Mouse (Mus musculus): ENCODE results near the gene 4930562C15Rik. TPM values are rescaled to one million over a fixed set of nuclear protein-coding genes. Genes with fewer than 3 reads are reported as not detected.
A peak's percentile ranks its signal among the peaks of the same experiment; 100 is the strongest.

4930562C15Rik gene
- polyA plus RNA-seq, 1 experiment from 2014 or later, result 0.83 TPM

DNA sequence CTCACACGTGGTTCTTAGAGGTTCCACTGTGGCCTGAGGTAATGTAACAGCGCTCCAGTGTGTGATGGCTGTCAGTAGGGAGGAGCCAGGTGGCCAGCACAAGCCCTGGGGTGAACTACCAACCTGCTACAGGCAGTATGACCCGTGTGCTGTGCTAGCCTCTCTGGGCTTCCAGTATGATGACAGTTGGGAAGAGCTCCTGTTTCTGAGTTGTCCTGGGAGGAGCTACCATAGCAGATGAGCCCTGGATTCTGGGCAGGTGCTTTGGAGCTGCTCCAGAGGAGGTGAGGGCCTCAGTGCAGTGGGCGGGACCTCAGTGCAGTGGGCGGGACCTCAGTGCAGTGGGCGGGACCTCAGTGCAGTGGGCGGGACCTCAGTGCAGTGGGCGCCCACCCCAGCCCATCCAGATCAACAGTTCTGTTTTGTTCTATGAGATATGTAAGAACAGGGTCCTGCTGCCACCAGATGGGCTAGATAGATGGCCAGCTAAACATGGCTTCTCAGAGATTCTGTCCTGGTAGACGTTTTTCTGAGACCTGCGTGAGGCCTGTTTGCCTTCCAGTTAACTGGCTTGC lies 76.9 kb downstream of the 4930562C15Rik start:
- H3K27ac ChIP-seq, result peak overlapping the region; percentile 91
- no peak overlapping the region for H3K4me3 ChIP-seq (replicated peaks)
- H3K36me3 ChIP-seq, result peaks cover 84% of the 10 kb centered on the region
- no peak overlapping the region for H3K4me2 ChIP-seq
- no peaks in the 10 kb centered on the region for H3K9me3 ChIP-seq (replicated peaks)
- no peak for ATAC-seq (replicated peaks; ENCODE audit: low FRiP score)
- peaks cover 15% of the 10 kb centered on the region for H3K4me1 ChIP-seq
- H3K27me3 ChIP-seq, result no peaks in the 10 kb centered on the region
- 77% methylated on average over 10 of the region's 10 CpGs for WGBS
- no peak overlapping the region for H3K9ac ChIP-seq

DNA sequence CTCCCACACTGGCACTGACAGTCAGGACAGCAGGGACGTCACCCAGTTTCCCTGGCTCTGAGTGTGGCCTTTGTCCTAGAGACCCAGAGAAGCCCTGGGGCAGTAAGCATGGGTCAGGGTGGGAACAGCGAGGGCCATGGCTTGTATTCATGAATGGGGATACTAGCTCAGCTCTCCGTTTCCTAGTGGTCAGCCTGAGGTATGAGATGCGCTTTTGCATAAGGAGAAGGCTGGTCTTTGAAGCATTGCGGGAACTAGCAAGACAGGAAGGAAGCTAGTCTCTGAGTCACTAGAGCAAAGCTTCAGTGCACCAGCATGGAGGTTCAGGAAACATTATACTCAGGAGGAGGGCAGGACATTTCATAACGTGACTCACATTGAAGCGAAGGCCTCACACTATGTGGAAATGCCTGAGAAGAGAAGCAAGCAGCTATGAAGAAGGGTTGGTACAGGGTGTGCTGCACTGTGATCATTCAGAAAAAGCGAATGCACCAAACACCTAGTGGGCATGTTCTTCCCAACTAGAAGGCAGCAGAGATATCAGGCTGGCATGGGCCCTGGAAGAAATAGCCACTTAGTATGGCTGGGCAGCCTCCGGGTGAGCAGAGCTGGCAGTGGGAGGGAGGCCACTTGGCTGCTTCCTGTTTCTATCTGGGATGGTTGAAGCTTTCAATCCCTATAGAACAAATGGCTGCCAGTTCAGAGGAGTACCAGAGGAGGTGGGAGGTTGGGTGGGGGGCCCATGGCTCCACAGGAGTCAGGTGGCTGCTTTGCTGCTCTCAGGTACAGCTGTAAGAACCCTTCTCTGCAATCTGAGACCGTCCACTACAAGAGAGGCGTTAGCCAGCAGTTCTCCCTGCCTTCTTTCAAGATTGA lies 77.9 kb downstream of the 4930562C15Rik start:
- no peaks in the 10 kb centered on the region for H3K9me3 ChIP-seq (replicated peaks)
- 55% methylated on average over 11 of the region's 11 CpGs for WGBS
- no peak overlapping the region for H3K4me3 ChIP-seq (replicated peaks)
- peaks cover 76% of the 10 kb centered on the region for H3K36me3 ChIP-seq
- peaks cover 15% of the 10 kb centered on the region for H3K4me1 ChIP-seq
- peak; percentile 38 for ATAC-seq (replicated peaks; ENCODE audit: low FRiP score)
- H3K27ac ChIP-seq, result peak overlapping the region; percentile 91
- H3K27me3 ChIP-seq, result no peaks in the 10 kb centered on the region
- H3K4me2 ChIP-seq, result peak overlapping the region; percentile 10; the same call in 1 of the 2 replicates
- no peak overlapping the region for H3K9ac ChIP-seq

DNA sequence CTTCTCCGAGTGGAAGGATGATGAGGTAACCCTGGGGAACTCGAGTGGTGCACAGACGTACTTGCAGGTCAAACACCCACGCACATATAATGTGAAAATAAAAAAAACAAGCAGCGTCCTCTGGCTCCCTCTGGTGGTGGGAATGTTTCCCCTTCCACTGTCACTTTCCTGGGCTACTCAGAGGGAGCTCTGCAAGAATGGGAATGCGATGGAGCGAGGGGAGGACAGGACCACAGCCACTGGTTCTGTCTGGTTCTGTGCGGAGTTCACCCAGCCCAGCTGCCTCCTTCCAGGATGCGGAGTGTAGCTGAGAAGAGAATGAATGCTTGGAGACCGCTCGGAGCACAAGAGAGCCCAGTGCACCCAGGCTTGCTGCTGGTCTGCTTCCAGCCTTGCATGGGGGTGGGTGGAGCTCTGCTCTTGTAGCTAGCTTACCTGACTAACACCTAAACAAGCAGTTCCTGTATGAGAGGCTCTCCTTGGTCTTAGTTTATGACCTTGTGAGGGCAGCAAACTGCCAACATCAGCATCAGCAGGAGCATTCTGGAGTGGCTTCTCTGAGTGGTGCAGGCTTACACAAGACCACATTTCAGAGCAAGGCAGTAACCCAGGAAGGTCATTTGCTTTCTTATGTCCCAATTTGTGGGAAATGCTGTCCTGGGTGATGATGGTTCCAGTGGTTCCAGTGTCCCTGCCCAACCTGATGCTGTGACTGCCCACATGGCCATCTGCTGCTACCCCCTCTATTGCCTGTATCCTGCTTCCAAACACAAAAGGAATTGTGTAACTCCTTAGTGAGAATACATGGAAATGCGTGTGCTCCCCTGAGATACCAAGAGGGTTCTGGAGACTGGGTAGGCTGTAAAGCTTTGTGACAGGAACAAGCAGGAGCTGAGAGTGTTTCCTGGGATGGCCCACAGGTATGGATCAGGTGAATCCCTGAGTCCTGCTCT lies 78.8 kb downstream of the 4930562C15Rik start:
- Histone ChIP-seq H3K4me1 (peaks cover 15% of the 10 kb centered on the region), H3K27me3 (no peaks in the 10 kb centered on the region), H3K9me3 (replicated peaks) (no peaks in the 10 kb centered on the region), H3K9ac (no peak overlapping the region), H3K4me3 (replicated peaks) (no peak overlapping the region), H3K36me3 (peaks cover 75% of the 10 kb centered on the region), H3K4me2 (peak overlapping the region; percentile 10; the same call in 1 of the 2 replicates), H3K27ac (peak overlapping the region; percentile 91)
- 33% methylated on average over 12 of the region's 12 CpGs for WGBS
- peak; percentile 75 for ATAC-seq (replicated peaks; ENCODE audit: low FRiP score)

DNA sequence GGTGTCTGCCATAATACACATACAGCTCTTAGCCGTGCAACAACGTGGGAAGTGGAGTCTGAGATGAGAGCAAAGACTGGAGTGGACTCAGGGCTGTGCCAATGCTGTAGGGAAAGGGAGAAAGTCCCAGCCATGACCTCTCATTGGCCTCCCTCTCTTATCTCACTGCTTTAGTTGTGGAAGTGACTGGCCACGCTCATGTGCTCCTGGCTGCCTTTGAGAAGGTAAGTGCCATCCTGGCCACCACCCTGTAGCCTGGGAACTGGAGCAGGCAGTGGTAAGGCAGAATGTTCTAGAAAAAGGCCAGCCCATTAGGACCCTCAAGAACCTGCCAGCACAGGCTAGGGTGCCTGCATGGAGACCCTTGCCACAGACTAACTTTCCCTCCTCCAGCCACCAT lies 80.7 kb downstream of the 4930562C15Rik start:
- H3K27me3 ChIP-seq, result no peaks in the 10 kb centered on the region
- no peak overlapping the region for H3K4me2 ChIP-seq
- no peak overlapping the region for H3K4me3 ChIP-seq (replicated peaks)
- no peaks in the 10 kb centered on the region for H3K9me3 ChIP-seq (replicated peaks)
- no peak for ATAC-seq (replicated peaks; ENCODE audit: low FRiP score)
- peaks cover 15% of the 10 kb centered on the region for H3K4me1 ChIP-seq
- H3K36me3 ChIP-seq, result peaks cover 75% of the 10 kb centered on the region
- 94% methylated on average over 3 of the region's 3 CpGs for WGBS
- H3K27ac ChIP-seq, result no peak overlapping the region
- H3K9ac ChIP-seq, result no peak overlapping the region

DNA sequence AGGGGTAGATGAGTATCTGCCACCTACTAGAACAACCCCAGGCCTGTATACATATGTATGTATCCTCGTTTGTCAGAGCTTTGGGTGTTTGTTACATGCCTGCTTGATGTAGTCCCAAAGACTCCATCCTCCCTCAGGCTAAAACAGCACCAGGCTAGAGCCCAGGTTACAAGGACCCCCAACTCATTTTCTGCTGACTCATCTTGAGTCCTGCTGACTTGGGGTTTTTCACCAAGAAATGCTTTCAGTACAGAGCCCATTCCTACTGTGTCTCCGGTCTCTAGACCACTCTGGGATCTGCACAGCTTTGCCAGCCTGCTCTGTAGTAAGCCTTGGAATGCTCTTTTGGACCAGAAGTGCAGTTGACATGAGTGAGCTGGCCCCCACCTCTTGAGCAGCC lies 81.4 kb downstream of the 4930562C15Rik start:
- 91% methylated on average over 2 of the region's 2 CpGs for WGBS
- Histone ChIP-seq H3K9me3 (replicated peaks) (no peaks in the 10 kb centered on the region), H3K4me1 (peaks cover 15% of the 10 kb centered on the region), H3K9ac (no peak overlapping the region), H3K36me3 (peaks cover 68% of the 10 kb centered on the region), H3K27me3 (no peaks in the 10 kb centered on the region), H3K27ac (no peak overlapping the region), H3K4me3 (replicated peaks) (no peak overlapping the region), H3K4me2 (no peak overlapping the region)
- ATAC-seq (replicated peaks; ENCODE audit: low FRiP score), result no peak

Other genes with a start within 250 kb of the 4930562C15Rik start
- 41.2 and 43.8 TPM in 2 replicates for gene Glis2, start 240.7 kb upstream of the 4930562C15Rik start, polyA plus RNA-seq (2015; fragmentation: Nextera tagmentation; extraction: Ambion mirVana)
- gene Pam16, start 210.4 kb upstream of the 4930562C15Rik start, polyA plus RNA-seq (2015; fragmentation: Nextera tagmentation; extraction: Ambion mirVana), result 90.1 and 92.6 TPM in 2 replicates
- gene Vasn, start 195.5 kb upstream of the 4930562C15Rik start, polyA plus RNA-seq (2015; fragmentation: Nextera tagmentation; extraction: Ambion mirVana), result 22.7 and 23.5 TPM in 2 replicates
- gene Dnaja3, start 195.4 kb upstream of the 4930562C15Rik start, polyA plus RNA-seq (2015; fragmentation: Nextera tagmentation; extraction: Ambion mirVana), result 77.7 and 81.4 TPM in 2 replicates
- gene Coro7, start 155.6 kb upstream of the 4930562C15Rik start, polyA plus RNA-seq (2015; fragmentation: Nextera tagmentation; extraction: Ambion mirVana), result 19.8 and 22.0 TPM in 2 replicates
- 98.2 and 99.8 TPM in 2 replicates for gene Nmral1, start 116.1 kb upstream of the 4930562C15Rik start, polyA plus RNA-seq (2015; fragmentation: Nextera tagmentation; extraction: Ambion mirVana)
- 106 and 111 TPM in 2 replicates for gene Hmox2, start 109.1 kb upstream of the 4930562C15Rik start, polyA plus RNA-seq (2015; fragmentation: Nextera tagmentation; extraction: Ambion mirVana)
- gene Cdip1, start 45.1 kb upstream of the 4930562C15Rik start, polyA plus RNA-seq (2015; fragmentation: Nextera tagmentation; extraction: Ambion mirVana), result 101 and 108 TPM in 2 replicates
- gene Ubald1, start 44.9 kb downstream of the 4930562C15Rik start, polyA plus RNA-seq (2015; fragmentation: Nextera tagmentation; extraction: Ambion mirVana), result 37.4 and 39.7 TPM in 2 replicates
- 88.2 and 98.1 TPM in 2 replicates for gene Mgrn1, start 50.8 kb downstream of the 4930562C15Rik start, polyA plus RNA-seq (2015; fragmentation: Nextera tagmentation; extraction: Ambion mirVana)
- gene Nudt16l1, start 103.3 kb downstream of the 4930562C15Rik start, polyA plus RNA-seq (2015; fragmentation: Nextera tagmentation; extraction: Ambion mirVana), result 151 and 155 TPM in 2 replicates
- gene Anks3, start 128.8 kb downstream of the 4930562C15Rik start, polyA plus RNA-seq (2015; fragmentation: Nextera tagmentation; extraction: Ambion mirVana), result 59.7 and 69.3 TPM in 2 replicates
- gene Sept12, start 162.4 kb downstream of the 4930562C15Rik start, polyA plus RNA-seq (2015; fragmentation: Nextera tagmentation; extraction: Ambion mirVana), result not detected in 2 replicates
- gene Smim22, start 171.9 kb downstream of the 4930562C15Rik start, polyA plus RNA-seq (2015; fragmentation: Nextera tagmentation; extraction: Ambion mirVana), result 11.2 and 13.7 TPM in 2 replicates
- 93.5 and 101 TPM in 2 replicates for gene Rogdi, start 178.1 kb downstream of the 4930562C15Rik start, polyA plus RNA-seq (2015; fragmentation: Nextera tagmentation; extraction: Ambion mirVana)
- 162 and 164 TPM in 2 replicates for gene Glyr1, start 214.4 kb downstream of the 4930562C15Rik start, polyA plus RNA-seq (2015; fragmentation: Nextera tagmentation; extraction: Ambion mirVana)
- 18.5 and 19.9 TPM in 2 replicates for gene Ubn1, start 214.6 kb downstream of the 4930562C15Rik start, polyA plus RNA-seq (2015; fragmentation: Nextera tagmentation; extraction: Ambion mirVana)

Measured in kidney, embryonic 15.5 days (tissue).